Mouse (Mus musculus) CH12.LX (cell line): ENCODE measurements around the gene Ccdc28a.

Experiments used
- CHD1 ChIP-seq: IDR thresholded peaks from 2 replicates; pipeline ENCODE4 v1.6.1; 2012; ENCODE audit warnings: low read depth, low read length, improper control_type of control experiment, inconsistent platforms
- CTCF ChIP-seq, 2 experiments: IDR thresholded peaks in 1 of 2; conservative IDR thresholded peaks in 1 of 2; 2 replicates each; pipeline ENCODE4 v1.5.1; 2011 to 2012; ENCODE audit warnings: low read depth in 2 of 2, low read length in 2 of 2, improper control_type of control experiment in 1 of 2, inconsistent platforms in 1 of 2, mild to moderate bottlenecking in 1 of 2, moderate library complexity in 1 of 2
- E2F4 ChIP-seq: IDR thresholded peaks from 2 replicates; pipeline ENCODE4 v1.6.1; 2011; ENCODE audit warnings: low read depth, low read length, improper control_type of control experiment; ENCODE audit not compliant: insufficient replicate concordance
- ELF1 ChIP-seq: IDR thresholded peaks from 2 replicates; pipeline ENCODE4 v1.6.1; 2014; ENCODE audit warnings: low read depth, mild to moderate bottlenecking, inconsistent platforms, low read length, improper control_type of control experiment
- EP300 ChIP-seq: IDR thresholded peaks from 2 replicates; pipeline ENCODE4 v1.6.1; 2011; ENCODE audit warnings: low read length, improper control_type of control experiment
- KAT2A ChIP-seq: IDR thresholded peaks from 2 replicates; pipeline ENCODE4 v1.6.1; 2012; ENCODE audit warnings: low read length, improper control_type of control experiment, inconsistent platforms; ENCODE audit not compliant: insufficient replicate concordance
- MYC ChIP-seq: IDR thresholded peaks from 2 replicates; pipeline ENCODE4 v1.6.1; 2011; ENCODE audit warnings: low read depth, mild to moderate bottlenecking, improper control_type of control experiment, low read length
- POLR2AphosphoS2 ChIP-seq: IDR thresholded peaks from 2 replicates; pipeline ENCODE4 v1.6.1; 2011; ENCODE audit warnings: low read depth, low read length, improper control_type of control experiment
- RAD21 ChIP-seq: IDR thresholded peaks from 2 replicates; pipeline ENCODE4 v1.6.1; 2011; ENCODE audit warnings: low read depth, mild to moderate bottlenecking, low read length, improper control_type of control experiment, moderate library complexity
- TBP ChIP-seq: conservative IDR thresholded peaks from 2 replicates; pipeline ENCODE4 v1.6.1; 2011; ENCODE audit warnings: low read depth, low read length, improper control_type of control experiment
- USF2 ChIP-seq: conservative IDR thresholded peaks from 2 replicates; pipeline ENCODE4 v1.6.1; 2011; ENCODE audit warnings: low read depth, low read length, improper control_type of control experiment

DNA sequence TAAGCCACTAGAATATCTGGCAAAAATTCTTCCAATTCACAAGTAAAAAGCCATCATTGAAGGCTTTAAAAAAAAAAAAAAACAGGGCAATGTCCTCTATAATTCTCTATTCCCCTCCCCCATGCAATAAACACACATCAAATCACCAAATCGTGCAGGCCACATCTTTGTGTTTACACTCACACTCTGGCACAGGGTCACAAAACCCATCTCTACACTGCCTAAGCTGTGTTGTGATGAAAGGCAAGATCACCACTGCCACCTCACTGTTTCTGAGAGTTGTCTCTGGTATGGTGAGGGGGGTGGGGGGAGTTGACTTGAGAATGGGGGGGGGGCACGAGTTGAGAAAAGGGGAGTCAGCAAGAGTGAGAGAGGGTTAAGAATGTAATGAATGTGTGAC lies 57.5 kb downstream of the Ccdc28a start:
- TF ChIP-seq CTCF (conservative IDR thresholded peaks at IDR 0.05 in 1 of 2, IDR thresholded peaks at IDR 0.05 in 1 of 2; ENCODE audit: low read depth in 2 of 2, low read length in 2 of 2): no peak
- TF ChIP-seq KAT2A: no peak
- no peak for TF ChIP-seq RAD21
- TF ChIP-seq EP300: no peak
- no peak for TF ChIP-seq USF2
- no peak for TF ChIP-seq ELF1
- no peak for TF ChIP-seq POLR2AphosphoS2
- no peak for TF ChIP-seq TBP
- no peak for TF ChIP-seq CHD1
- TF ChIP-seq MYC: no peak
- TF ChIP-seq E2F4: no peak
